In genomic region chr14:118482320-118482719, GRCm38 (mm10) we compare ENCODE assay signal across 26 mouse cellular contexts.
"Had no signal": no experiment of that assay in that cellular context is flagged by ENCODE, and none has a peak within 500 bp of the region (broad histone marks: within the 10 kb centered on the region; RNA-seq: fewer than 3 reads in every experiment).

No protein-coding gene starts in this region.

- H3K9me3 ChIP-seq: heart, embryonic 13.5 days; heart, embryonic 15.5 days; hindbrain, embryonic 12.5 days; intestine, embryonic 15.5 days; limb, embryonic 10.5 days; limb, embryonic 12.5 days; liver, embryonic 12.5 days had no signal

- H3K27ac ChIP-seq: heart, adult 2 months; heart, embryonic 13.5 days; heart, embryonic 15.5 days; hindbrain, embryonic 10.5 days; hindbrain, embryonic 12.5 days; hindbrain, embryonic 14.5 days; intestine, embryonic 15.5 days; layer of hippocampus, adult 2 months; left cerebral cortex, adult 2 months; limb, embryonic 10.5 days; limb, embryonic 12.5 days; liver, embryonic 12.5 days; liver, embryonic 14.5 days had no signal

- ATAC-seq: hindbrain, embryonic 16.5 days; inflammation-experienced regulatory T-cells, adult 6 months; intestine, embryonic 15.5 days; intestine, postnatal 0 days; liver, embryonic 12.5 days had no signal

- H3K4me3 ChIP-seq: heart, adult 2 months; heart, embryonic 13.5 days; heart, embryonic 15.5 days; hindbrain, embryonic 10.5 days; hindbrain, embryonic 12.5 days; intestine, embryonic 15.5 days; layer of hippocampus, adult 2 months; left cerebral cortex, adult 2 months; limb, embryonic 10.5 days; limb, embryonic 12.5 days; liver, embryonic 12.5 days had no signal

- H3K36me3 ChIP-seq: heart, embryonic 13.5 days; heart, embryonic 15.5 days; hindbrain, embryonic 12.5 days; intestine, embryonic 15.5 days; limb, embryonic 10.5 days; limb, embryonic 12.5 days had no signal

- H3K4me1 ChIP-seq: heart, embryonic 13.5 days; heart, embryonic 15.5 days; hindbrain, embryonic 10.5 days; hindbrain, embryonic 12.5 days; intestine, embryonic 15.5 days; limb, embryonic 12.5 days; liver, embryonic 12.5 days had no signal

- DNase-seq: gastrocnemius, postnatal 14 days; gastrocnemius, postnatal 36 days; heart, adult 2 months; heart, postnatal 14 days; heart, postnatal 4 days; kidney, adult 18-20 months; kidney, adult 8-10 months; kidney, postnatal 10 days; kidney, postnatal 25 days; kidney, postnatal 4 days had no signal

- H3K4me2 ChIP-seq: heart, embryonic 11.5 days; heart, embryonic 13.5 days; heart, embryonic 15.5 days; hindbrain, embryonic 12.5 days; hindbrain, embryonic 14.5 days; intestine, embryonic 15.5 days; limb, embryonic 12.5 days; liver, embryonic 12.5 days had no signal

- H3K27me3 ChIP-seq: heart, embryonic 13.5 days; heart, embryonic 15.5 days; hindbrain, embryonic 12.5 days; intestine, embryonic 15.5 days; limb, embryonic 12.5 days; liver, embryonic 12.5 days had no signal

- H3K9ac ChIP-seq: heart, embryonic 13.5 days; heart, embryonic 15.5 days; hindbrain, embryonic 12.5 days; hindbrain, embryonic 14.5 days; intestine, embryonic 15.5 days; limb, embryonic 12.5 days; liver, embryonic 12.5 days; liver, embryonic 14.5 days had no signal
